Mouse (Mus musculus): ENCODE measurements at regions not wholly inside any gene's neighbourhood (a gene's known extent, or its start where the extent isn't known, plus 50 kb on each side); places are given as distances from the start of the nearest gene placed in this dataset.

- no peak overlapping the region for H3K4me3 ChIP-seq (ENCODE audit: insufficient read depth in 1 of 2, low read depth in 2 of 2, low read length in 2 of 2)
- H3K4me1 ChIP-seq (replicated peaks; ENCODE audit: control insufficient read depth in 2 of 2, insufficient read depth in 2 of 2, low read length in 1 of 2), result no peaks in the 10 kb centered on the region
- no peak overlapping the region for H3K27ac ChIP-seq
- no peak for ATAC-seq (ENCODE audit: insufficient read depth)
- H3K9me3 ChIP-seq (ENCODE audit: control insufficient read depth, low read length), result no peaks in the 10 kb centered on the region
- H3K27me3 ChIP-seq (ENCODE audit: control insufficient read depth, insufficient read depth, low read length), result no peaks in the 10 kb centered on the region
- H3K4me2 ChIP-seq (ENCODE audit: low read depth), result no peak overlapping the region
- H3K9ac ChIP-seq (replicated peaks), result no peak overlapping the region
- TF ChIP-seq CTCF (IDR thresholded peaks at IDR 0.05; ENCODE audit: low read depth), result no peak
- TF ChIP-seq EP300 (IDR thresholded peaks at IDR 0.05; ENCODE audit: low read depth), result no peak
- H3K36me3 ChIP-seq (replicated peaks; ENCODE audit: control insufficient read depth, insufficient read depth, low read depth), result no peaks in the 10 kb centered on the region
- WGBS (ENCODE audit: insufficient replicate concordance), result 56% methylated on average over 4 of the region's 4 CpGs
- no peak for DNase-seq (ENCODE audit: low read depth in 3 of 3, low spot score in 3 of 3)
These were observed 239.2 kb downstream of the Ins1 start for GRCm38 (mm10) chr19:52503331-52503730.
